Comparison of ENCODE assay signal across 20 mouse cellular contexts in genomic region chr10:21975384-21975783, GRCm38 (mm10).
DNase-seq lines count a peak whose midpoint lies in the region; ATAC-seq lines count a peak whose summit lies in the region.
"Had no signal": no experiment of that assay in that cellular context is flagged by ENCODE, and none has a peak within 500 bp of the region (broad histone marks: within the 10 kb centered on the region; RNA-seq: fewer than 3 reads in every experiment).

No protein-coding gene starts in this region.

- H3K4me3 ChIP-seq in hindbrain, embryonic 15.5 days: no peak overlapping the region
- H3K4me3 ChIP-seq in hindbrain, embryonic 12.5 days: no peak overlapping the region
- H3K4me3 ChIP-seq in stomach, embryonic 15.5 days (replicated peaks): no peak overlapping the region
- H3K4me3 ChIP-seq: erythroblast, embryonic 14.5 days; gastrocnemius, adult 2 months; hindbrain, embryonic 13.5 days; limb, embryonic 12.5 days; neural tube, embryonic 13.5 days had no signal

- H3K4me1 ChIP-seq in hindbrain, embryonic 15.5 days (replicated peaks): no peaks in the 10 kb centered on the region
- H3K4me1 ChIP-seq in hindbrain, embryonic 12.5 days: no peaks in the 10 kb centered on the region
- no peaks in the 10 kb centered on the region for H3K4me1 ChIP-seq in stomach, embryonic 15.5 days
- H3K4me1 ChIP-seq: hindbrain, embryonic 13.5 days; neural tube, embryonic 13.5 days had no signal

- WGBS in hindbrain, embryonic 15.5 days: 88% methylated on average over 6 of the region's 6 CpGs
- WGBS in hindbrain, embryonic 12.5 days: 78% methylated on average over 6 of the region's 6 CpGs
- 47% methylated on average over 6 of the region's 6 CpGs for WGBS in stomach, embryonic 15.5 days

- 0 out of 2 replicates have a peak, but pooled peaks have one; percentile 11 for ATAC-seq in hindbrain, embryonic 15.5 days (ENCODE audit: low FRiP score, low read depth)
- no peak for ATAC-seq in hindbrain, embryonic 12.5 days (ENCODE audit: low FRiP score)
- ATAC-seq in inflammation-experienced regulatory T-cells, adult 6 months: peak; percentile 39
- peak; percentile 56; the same call in 1 of the 2 replicates for ATAC-seq in stomach, embryonic 15.5 days (ENCODE audit: insufficient read depth, low FRiP score, low read depth)
- no peak for ATAC-seq in frontal cortex, adult (ENCODE audit: low TSS enrichment)
- ATAC-seq: forebrain, embryonic 16.5 days had no signal

- DNase-seq in CD4-positive helper T cell, adult 2 months (ENCODE audit: low read depth, low spot score): peak; percentile 75
- no peak for DNase-seq in retina, embryonic 14.5 days (ENCODE audit: low spot score)
- no peak for DNase-seq in lung, postnatal 36 days
- DNase-seq: cerebellum, adult 11 months; cerebellum, postnatal 36 days; gastrocnemius, adult 2 months; heart, adult 18-20 months; kidney, adult 18-20 months; kidney, postnatal 10 days had no signal

- H3K27ac ChIP-seq in hindbrain, embryonic 15.5 days (replicated peaks): no peak overlapping the region
- no peak overlapping the region for H3K27ac ChIP-seq in hindbrain, embryonic 12.5 days
- no peak overlapping the region for H3K27ac ChIP-seq in stomach, embryonic 15.5 days
- H3K27ac ChIP-seq: gastrocnemius, adult 2 months; hindbrain, embryonic 13.5 days; limb, embryonic 12.5 days; liver, embryonic 14.5 days; neural tube, embryonic 13.5 days had no signal

- H3K9ac ChIP-seq in hindbrain, embryonic 15.5 days: no peak overlapping the region
- no peak overlapping the region for H3K9ac ChIP-seq in hindbrain, embryonic 12.5 days
- H3K9ac ChIP-seq in stomach, embryonic 15.5 days: no peak overlapping the region
- H3K9ac ChIP-seq: hindbrain, embryonic 13.5 days; limb, embryonic 12.5 days; liver, embryonic 14.5 days; neural tube, embryonic 13.5 days had no signal

- no peaks in the 10 kb centered on the region for H3K9me3 ChIP-seq in hindbrain, embryonic 15.5 days
- H3K9me3 ChIP-seq in hindbrain, embryonic 12.5 days (replicated peaks): no peaks in the 10 kb centered on the region
- no peaks in the 10 kb centered on the region for H3K9me3 ChIP-seq in stomach, embryonic 15.5 days
- H3K9me3 ChIP-seq: hindbrain, embryonic 13.5 days; limb, embryonic 12.5 days; neural tube, embryonic 13.5 days had no signal

- H3K4me2 ChIP-seq in hindbrain, embryonic 15.5 days: no peak overlapping the region
- no peak overlapping the region for H3K4me2 ChIP-seq in hindbrain, embryonic 12.5 days (replicated peaks)
- H3K4me2 ChIP-seq in stomach, embryonic 15.5 days: no peak overlapping the region
- H3K4me2 ChIP-seq: hindbrain, embryonic 13.5 days; limb, embryonic 12.5 days; neural tube, embryonic 13.5 days had no signal

- no peaks in the 10 kb centered on the region for H3K27me3 ChIP-seq in hindbrain, embryonic 15.5 days
- H3K27me3 ChIP-seq in hindbrain, embryonic 12.5 days: no peaks in the 10 kb centered on the region
- no peaks in the 10 kb centered on the region for H3K27me3 ChIP-seq in stomach, embryonic 15.5 days (replicated peaks)
- H3K27me3 ChIP-seq: hindbrain, embryonic 13.5 days; limb, embryonic 12.5 days; neural tube, embryonic 13.5 days had no signal

- no peaks in the 10 kb centered on the region for H3K36me3 ChIP-seq in hindbrain, embryonic 15.5 days
- H3K36me3 ChIP-seq in hindbrain, embryonic 12.5 days: no peaks in the 10 kb centered on the region
- H3K36me3 ChIP-seq in stomach, embryonic 15.5 days: no peaks in the 10 kb centered on the region
- H3K36me3 ChIP-seq: hindbrain, embryonic 13.5 days; limb, embryonic 12.5 days; neural tube, embryonic 13.5 days had no signal

Comparison
In these comparisons a context has a peak if more than half of its experiments do, and no peak if none do; other contexts are left out.
1. ATAC-seq: peak in hindbrain, embryonic 15.5 days (single experiment), inflammation-experienced regulatory T-cells, adult 6 months (single experiment) and stomach, embryonic 15.5 days (single experiment); none in hindbrain, embryonic 12.5 days (single experiment) and frontal cortex, adult (single experiment).